Mouse (Mus musculus) kidney, adult 8-10 months (tissue): ENCODE measurements at regions not wholly inside any gene's neighbourhood (a gene's known extent, or its start where the extent isn't known, plus 50 kb on each side); places are given as distances from the start of the nearest gene placed in this dataset.
A peak's percentile ranks its signal among the peaks of the same experiment; 100 is the strongest.

Source experiments
- DNase-seq, 2 experiments: peaks; one replicate each; pipeline ENCODE4 v3.0.0; 2022

DNA sequence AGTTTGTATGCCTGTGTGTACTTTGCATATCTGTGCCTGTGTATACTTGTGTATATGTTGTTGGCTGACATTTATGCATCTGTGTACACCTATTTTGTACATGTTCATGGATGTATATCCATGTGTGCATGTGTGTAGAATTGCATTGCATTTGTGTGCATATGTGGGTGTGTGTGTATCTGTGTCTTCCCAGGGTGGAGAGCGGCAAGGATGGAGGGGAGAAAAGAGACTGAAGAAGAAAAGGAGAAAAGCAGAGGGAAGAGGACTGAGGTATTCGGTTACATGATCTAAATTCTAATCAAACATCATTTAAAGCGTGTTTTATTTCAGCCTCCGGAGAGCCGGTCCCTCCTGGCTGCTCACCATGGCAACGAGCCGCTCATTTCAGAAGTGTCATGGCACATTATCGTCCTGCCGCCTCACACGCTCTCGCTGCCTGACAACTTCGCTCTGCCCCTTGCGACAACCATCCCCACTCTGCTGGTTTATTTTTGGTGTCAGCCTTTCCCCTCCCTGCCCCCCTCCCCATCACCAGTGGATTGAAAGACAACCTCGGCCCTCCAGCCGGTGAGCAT, 58.6 kb downstream of the Mrm1 start:
- DNase-seq, result no peak

DNA sequence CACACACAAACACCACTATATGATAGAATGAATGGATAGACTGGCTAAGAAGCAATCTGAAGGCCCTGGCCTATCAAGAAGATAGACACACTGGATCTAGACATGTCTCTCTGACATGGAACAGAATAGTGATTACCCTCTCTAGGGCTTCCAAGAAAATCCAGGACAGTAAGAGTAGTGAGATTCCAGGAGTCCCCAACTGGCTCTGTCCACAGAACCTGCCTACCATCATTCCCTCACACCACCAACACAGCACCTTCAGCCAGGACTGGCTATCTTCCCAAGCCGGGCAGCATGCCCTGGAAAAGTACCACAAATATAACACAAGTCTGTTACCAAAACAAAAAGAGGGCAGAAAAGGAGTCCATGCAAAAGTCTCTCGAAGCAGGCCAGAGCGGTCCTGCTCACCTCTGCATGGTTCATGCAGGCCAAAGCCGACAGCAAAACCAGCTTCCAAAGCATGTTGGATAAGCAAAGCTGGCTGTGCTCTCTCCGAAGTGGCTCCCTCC, 59.8 kb downstream of the Mrm1 start:
- DNase-seq, result peak; percentile 30 to 37

DNA sequence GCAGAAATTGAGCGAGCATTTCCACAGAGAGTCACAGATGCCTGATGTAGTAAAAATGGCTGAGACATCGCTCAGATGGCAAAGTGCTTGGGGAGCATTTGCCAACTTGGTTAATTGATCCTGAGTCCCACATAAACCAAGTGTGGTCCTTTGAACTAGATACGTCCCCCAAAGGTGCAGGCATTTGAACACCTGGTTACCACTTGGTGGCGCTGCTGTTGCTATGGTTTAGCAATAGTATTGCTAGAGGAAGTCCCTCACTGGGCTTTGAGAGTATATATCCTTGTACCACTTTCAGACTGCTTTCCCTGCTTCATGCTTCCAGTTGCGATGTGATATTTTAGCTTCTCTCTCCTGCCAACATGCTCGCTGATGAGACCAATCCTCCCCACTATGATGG, 67.3 kb downstream of the Mrm1 start:
- DNase-seq, result no peak

DNA sequence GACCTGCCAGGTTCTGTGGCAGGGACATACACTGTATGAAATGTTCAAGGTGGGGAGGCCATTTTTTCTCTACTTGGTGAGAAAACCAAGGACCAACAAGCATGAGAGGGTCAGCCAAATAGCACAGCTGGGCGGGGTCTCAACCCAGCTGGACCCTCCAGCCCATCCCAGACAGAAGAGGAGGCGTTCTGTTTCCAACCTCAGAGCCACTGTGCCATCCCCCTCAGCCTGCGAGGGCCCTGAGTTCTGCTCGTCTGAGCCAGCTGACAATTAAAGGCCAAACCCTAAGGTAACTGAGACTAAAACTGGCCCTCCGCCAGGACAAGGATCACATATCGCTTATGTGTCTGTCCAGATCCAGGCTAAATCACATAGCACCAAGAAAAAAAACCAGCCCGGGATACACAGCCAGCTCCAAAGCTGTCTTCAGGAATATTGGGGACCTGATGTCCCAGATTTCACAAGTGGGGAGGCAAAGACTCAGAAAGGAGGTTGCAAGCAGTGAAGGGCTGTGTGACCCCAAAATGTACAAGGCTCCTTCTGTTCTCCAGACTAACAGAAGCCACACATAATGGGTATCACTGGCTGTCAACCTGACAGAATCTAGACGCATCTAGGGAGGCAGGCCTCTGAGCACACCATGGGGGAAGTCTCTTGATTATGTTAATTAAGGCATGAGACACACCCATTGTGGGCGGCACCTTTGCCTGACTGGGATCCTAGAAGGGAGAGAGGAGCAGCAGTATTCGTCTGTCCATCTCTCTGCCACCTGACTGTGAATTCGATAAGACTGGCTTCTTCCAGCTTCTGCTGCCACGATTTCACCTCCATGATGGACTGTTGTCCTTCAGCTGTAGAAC, 69.6 kb downstream of the Mrm1 start:
- no peak for DNase-seq

DNA sequence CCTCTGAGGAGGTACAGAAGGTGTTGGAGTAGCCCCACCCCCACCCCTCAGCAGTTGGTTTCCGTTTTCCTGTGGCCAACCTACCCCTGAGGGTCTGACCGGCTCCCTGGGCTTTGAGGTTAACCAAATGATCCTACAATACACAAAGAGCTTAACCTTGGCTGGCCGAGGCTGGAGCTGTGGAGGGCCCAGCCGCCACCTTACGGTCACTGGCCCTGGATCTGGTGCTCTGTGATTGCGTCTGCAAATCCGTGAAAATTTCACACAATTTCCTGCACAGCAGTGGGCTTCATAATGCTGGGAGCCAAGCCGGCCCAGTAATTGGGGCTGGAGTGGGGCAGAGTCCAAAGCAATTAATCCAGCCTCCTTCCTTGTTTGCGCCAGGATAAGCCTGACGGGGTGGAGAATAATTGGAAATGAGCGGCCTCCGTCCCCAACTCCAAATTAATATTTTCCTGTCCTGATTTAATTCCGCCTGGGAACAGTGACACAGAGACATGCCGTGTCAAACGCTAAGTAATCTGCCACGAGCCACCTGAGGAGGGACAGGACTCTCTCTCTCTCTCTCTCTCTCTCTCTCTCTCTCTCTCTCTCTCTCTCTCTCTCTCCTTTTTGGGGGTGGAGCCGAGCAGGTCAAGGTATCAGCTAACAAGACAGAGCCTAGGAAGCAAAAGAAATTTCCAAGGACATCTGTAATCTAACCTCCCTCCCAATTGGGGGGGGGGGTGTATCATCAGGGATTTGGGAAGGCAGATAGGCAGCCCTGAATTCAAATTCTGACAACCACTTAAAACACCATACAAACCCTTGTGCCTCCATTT, 80.3 kb downstream of the Mrm1 start:
- peak; percentile 6 to 16 for DNase-seq

DNA sequence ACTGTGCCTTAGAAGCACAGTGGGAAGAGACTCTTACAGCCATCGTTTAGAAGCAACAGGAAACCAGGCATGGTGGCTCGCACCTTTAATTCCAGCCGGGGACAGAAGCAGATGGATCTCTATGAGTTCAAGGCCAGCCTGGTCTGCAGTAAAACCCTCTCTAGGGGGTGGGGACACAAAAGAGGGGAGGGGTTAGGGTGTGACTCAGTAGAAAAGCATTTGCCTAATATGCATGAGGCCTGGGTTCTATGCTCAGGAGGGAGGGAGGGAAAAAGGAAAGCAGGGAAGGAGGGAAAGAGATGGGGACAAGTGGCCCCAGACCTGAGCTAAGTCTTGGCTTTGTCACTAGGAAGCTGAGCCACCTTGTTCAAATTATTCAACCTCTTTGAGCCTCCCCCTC, 81.2 kb downstream of the Mrm1 start:
- no peak for DNase-seq

DNA sequence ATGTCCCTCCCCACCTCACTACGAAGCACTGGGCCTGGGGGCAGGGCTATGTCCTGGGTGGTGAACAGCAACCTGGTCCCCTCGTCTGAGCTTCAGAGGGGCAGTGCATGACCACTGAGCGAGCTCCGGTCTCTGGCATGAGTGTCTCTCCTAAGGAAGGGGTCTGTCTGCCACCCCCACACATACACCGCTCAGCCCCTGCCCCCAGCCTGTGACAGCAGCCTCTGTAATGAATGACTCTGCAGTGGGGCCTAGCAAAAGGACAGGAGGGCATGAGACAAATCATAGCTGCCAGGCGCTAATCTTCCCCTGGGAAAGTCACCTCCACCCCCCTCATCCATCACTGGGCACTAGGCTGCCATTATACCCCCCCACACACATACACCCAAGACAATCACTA, 87.4 kb downstream of the Mrm1 start:
- DNase-seq, result no peak

DNA sequence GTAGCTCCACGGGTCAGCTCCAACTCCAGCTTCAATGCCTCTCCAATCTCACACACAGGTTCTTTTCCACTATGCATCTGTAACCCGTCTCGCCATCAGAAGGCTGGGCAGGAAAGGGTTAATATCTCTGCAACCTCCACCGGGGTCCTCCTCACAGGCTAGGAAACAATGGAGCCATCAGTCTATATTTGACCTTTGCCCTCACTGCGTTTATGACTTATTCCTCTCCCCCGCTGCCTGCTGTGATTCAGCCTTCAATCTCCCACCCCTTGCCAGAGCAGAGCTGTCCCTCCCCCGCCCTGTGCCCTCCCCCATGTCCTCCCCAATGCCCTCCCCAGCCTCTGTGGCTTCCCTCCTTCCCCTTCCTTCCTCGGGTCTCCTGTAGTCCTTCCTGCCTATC, 89.1 kb downstream of the Mrm1 start:
- no peak for DNase-seq

DNA sequence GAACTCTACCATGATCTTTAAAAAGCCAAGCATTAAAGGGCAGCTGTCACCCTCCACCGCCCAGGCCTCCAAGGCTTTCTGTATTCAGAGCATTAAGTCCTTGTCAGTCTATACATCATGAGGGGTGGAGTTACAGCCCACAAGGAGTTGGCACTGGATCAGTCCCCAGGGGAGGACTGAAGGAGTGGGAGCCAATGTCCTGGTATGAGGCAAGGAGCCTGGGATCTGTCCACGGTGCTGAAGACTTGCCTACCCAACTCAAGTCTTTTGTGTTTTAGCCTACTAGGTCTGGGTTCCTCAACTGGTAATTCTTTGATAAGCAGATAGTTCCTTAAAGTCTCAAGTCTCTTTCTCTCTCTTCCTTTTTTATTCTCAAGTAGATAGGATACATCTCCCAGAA, 90.1 kb downstream of the Mrm1 start:
- DNase-seq, result peak; percentile 14 to 41

DNA sequence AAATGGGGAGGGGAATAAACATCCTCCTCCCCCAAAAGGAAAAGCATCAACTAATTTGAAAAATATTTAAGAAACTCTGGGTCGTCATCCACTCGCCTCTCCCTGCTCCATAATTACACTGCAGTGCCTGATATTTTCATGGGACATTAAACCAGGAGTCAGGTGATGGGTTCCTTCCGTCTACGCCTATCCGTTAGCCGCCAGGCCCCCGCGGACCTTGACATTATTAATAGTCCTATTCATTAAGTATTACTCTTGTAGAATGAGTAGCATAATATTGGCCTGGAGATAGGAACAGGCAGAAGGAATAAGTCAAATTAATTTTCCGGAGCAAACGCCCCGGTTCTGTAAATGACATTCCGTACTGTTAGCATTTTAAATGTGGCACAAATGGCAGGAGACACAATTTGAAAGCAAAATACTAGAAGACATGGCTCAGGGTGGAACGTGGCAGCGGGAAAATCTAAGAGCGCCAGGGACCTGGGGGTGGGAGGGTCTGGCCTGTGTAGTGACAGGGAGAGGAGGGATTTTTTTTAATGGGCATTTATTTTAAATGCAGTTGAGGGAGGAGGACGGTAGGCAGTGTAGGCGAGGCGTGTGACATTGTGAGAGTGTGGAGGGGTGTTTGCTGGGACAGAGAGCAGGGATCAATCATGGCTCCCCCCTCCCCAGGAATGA, 93.2 kb downstream of the Mrm1 start:
- DNase-seq, result no peak

DNA sequence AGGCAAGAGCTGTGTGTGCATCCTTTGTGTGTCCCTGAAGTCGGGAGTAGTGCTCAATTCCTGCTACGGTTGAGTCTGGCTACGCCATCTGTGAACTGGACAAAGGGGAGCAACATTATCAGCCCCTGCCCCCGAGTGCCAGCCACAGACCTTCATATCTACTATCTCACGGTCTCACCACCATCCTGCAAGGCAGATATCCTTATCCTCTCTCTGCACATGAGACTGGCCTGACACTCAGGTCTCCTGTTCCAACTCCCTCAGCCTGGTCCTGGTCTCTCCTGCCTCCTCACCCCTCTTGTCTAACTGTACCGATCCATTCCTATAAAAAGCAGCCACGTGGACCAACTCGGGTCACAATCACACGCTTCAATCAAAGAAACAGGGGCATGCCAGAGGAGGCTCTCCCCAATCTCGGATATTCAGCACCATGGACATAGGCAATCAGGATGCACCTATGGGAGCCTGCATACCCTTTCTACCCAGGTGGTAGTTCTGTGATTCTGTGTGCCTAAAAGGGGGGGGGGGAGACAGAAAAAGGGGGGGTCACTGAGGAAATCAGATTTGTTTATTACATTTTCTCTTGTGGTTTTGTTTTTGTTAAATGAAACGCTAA, 94.0 kb downstream of the Mrm1 start:
- no peak for DNase-seq

DNA sequence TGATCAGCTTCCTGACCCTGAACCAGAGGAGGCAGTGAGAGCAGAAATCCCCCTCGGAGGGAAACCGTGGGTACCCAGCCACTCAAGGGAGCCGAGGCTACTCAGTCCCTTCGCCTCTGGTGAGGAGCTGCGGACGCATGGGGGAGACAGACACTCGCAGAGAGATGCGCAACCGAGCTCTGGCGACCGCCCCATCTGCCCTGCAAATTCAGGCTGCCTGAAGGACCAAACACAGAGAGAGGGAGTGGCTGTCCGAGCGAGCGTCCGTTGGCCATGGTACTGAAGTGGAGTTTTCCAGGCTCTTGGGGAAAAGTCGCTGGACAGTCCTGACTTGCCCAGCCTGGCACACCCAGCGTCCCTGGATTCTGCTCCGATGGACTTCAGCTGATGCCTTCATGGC, 95.2 kb downstream of the Mrm1 start:
- no peak for DNase-seq

DNA sequence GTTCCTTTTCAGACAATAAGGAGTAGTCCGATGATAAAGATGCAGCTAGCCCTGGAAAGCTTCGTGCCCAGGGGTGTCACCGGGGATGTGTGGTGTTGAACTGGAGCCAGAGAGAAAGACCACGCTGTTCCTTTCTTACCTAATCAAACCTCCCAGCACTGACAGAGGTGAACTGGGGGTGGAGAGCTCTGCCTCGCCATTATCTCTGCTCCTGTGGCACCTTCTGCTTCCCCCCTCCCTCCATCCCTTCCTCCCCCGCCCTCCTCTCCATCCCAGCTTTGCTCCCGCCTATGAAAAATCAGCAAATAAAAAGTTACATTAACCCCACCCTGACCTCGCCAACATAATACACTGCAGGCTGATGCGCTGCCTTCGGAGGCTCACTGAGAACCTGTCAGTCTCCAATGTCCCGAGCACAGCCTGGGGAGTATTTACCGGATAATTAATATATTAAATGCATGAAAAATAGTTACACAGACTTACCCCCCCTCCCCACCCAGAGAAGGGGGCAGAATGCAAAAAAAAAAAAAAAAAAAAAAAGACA, 96.6 kb downstream of the Mrm1 start:
- no peak for DNase-seq

DNA sequence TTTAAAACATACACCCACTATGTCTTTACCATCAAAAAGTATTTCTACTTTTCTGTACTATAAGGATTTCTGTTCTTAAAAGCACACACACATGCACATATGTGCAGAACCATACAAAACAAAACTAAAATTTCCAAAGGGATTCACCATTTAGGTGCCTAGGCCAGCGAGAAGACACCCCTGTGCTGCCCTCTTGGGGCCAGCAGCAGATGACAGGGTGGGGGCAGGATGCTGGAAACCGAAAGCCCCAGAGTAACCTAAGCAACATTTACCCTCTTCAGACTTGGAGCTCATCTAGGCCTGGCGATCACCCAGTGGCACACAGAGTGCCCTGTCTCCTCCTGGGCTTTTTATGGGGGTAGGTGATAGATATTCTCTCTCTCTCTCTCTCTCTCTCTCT, 97.3 kb downstream of the Mrm1 start:
- DNase-seq, result no peak

DNA sequence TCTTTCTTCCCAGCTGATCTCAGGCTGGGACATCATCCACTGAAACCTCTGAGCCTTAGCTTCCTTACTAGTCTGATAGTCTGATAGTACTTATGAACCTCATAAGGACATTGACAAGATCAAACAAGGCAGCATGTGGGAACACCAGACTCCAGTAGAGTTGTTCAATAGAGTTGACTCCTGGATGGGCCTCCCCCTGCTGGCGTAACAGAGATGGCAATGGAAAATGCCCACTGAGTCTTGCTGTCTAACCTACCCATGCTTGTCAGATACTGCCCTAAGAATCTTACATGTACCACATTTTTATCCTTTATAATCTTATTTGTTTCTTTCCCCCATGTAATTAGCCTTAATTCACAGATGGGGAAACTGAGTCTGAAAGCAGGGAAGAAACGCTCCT, 98.2 kb downstream of the Mrm1 start:
- no peak for DNase-seq

DNA sequence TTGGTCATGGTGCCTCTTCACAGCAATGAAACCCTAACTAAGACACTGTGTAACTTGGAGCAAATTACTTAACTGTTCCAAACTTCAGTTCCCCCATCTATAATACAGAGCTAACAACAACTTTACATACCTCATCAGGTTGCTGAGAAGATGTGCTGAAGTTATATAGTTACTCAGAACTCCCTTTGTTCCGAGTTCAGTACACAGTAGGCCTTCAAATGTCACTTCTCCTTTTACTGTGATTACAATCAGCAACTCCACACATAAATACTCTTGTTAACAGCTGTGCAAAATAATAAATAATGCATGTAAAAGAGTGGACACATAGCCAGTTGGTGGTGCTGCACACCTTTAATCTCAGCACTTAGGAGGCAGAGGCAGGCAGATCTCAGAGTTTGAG, 99.5 kb downstream of the Mrm1 start:
- no peak for DNase-seq

DNA sequence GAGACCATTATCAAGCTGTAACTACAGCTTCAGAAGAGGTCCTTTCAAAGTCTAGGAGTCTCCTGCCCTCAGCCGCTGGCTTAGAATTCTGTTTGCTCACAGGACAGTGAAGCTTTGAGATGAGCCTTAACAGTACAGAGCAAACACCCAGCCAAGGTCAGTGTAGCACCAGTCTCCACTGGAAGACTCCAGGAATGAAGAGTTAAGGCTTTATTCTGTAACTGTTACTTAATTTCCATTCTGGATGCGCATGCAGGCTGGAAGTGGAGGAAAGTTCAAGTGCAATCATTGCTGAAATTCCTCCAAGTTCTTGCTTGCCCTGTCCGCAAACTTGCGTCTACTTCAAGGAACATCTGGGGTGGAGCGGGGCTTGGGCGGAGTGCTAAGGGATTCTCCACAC, 106.6 kb downstream of the Mrm1 start:
- no peak for DNase-seq

DNA sequence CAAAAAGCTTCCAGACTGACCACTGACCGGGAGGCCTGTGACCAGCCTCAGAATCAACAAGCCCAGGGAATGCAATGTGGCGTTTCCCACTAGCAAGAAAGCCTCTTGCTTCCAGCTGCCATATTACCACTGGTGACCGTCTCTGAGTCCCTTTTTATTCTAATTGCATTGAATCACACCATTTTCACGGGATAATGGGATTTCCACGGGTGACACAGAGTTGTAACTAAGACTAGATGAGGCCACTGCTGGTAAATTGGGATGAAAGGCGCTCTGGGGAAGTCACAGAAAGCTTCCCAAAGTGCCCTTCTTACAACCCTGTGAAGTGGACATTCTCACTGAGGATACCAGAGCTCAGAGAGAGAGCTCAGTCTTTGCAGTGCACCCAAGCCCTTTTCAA, 107.4 kb downstream of the Mrm1 start:
- DNase-seq, result no peak

DNA sequence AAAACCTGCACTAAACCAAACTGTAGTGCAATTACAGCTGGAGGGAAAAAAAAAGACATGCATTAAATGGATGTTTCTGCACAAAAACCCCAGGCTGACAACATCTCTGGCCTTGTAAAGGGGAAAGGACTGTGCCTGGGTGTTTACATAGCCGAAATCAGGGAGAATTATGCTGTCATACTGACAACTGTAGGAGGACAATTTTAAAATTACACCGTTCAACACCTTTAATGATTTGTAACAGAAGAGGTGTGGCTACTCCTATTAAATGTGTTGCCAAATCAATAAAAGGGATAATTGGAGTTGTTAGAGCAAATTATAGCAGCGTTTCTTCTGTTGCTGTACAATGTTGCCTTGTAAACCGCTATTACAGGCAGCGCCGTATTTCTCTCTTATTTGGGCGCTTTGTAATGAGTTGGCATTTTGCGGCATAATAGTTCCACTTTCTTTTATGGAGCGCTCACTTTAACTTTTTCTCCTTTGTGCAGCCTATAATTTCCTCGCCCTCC, 111.0 kb downstream of the Mrm1 start:
- no peak for DNase-seq

DNA sequence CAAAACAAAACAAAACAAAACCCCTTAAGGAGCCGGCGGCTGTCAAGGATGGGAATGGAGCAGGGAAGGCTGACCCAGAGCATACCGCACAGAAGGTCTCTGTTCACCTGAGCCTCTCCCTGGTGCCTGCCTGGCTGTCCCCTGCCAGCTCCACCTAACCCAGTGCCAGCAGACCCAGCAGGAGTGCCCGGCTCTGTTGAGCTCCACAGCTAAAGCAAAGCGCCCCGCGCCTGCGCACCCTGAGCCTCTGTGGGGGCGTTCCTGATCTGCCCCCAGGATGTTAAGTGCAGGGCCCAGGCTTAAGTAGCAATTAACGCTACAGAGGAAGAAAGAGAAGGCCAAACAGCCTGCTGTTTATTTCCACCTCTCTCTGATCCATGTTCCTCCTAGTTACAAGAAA, 111.5 kb downstream of the Mrm1 start:
- DNase-seq, result no peak

DNA sequence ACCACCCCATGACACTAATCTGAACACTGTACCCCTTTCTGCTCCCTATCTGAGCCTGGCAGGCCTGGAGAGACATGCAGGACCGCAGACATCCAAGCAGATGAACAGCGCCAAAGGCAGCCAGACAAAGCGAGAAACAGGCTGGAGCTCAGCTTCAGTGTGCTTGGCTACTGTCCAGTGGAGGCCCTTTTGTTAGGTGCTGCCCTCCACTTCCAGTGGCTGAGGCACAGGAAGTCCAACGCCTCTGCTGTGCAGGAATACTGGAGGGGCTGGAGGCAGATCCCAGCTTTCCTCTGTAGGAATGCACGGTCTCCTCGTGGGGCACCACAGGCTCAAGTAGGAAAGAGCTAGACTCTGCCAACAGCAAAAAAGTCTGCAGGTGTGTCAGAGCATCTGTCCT, 112.6 kb downstream of the Mrm1 start:
- no peak for DNase-seq
